In the genomic region with DNA sequence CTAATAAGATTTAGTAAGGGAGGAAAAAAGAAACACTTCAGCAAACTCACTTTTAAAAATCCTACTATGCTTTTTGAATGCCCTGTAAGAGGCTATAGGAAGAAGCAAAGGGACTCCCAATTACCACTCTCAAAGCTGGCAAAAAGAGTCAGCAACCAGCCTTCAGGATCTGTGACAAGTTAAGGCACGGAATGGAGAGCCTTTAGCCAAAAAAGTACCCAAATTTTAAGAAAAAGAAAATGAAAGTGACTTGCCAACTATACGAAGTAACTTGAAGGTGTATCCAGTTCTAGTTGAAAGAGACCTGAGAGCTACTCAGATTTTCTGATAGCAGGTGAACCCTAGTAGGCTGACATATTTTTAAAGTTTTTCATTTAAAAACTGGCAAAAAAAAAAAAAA, we compare ENCODE assay signal across 9 mouse cellular contexts. TPM values are rescaled to one million over a fixed set of nuclear protein-coding genes. Genes with fewer than 3 reads are reported as not detected.
A peak's percentile ranks its signal among the peaks of the same experiment; 100 is the strongest.
DNase-seq lines count a peak whose midpoint lies in the region; ATAC-seq and TF ChIP-seq lines count a peak whose summit lies in the region.
"Had no signal": no experiment of that assay in that cellular context is flagged by ENCODE, and none has a peak within 500 bp of the region (broad histone marks: within the 10 kb centered on the region; RNA-seq: fewer than 3 reads in every experiment).

No protein-coding gene starts in this region.

- 32% methylated on average over 2 of the region's 2 CpGs for whole genome bisulfite sequencing in liver, embryonic 12.5 days (ENCODE audit: insufficient replicate concordance)

- no peaks in the 10 kb centered on the region for H3K27me3 ChIP-seq in liver, embryonic 12.5 days (replicated peaks)

- intact Hi-C loops in gastrocnemius, adult 2 months (cut with DNase I): loop anchor here (5.0 kb wide), 2 partner anchors 87 to 243 kb away; no protein-coding TSS in a partner anchor

- H3K27ac ChIP-seq in gastrocnemius, adult 2 months: peak overlapping the region; percentile 96
- H3K27ac ChIP-seq in liver, embryonic 12.5 days: no peak overlapping the region

- no peak for ATAC-seq in liver, embryonic 12.5 days
- no peak for ATAC-seq in monocyte, adult 5-6 weeks (replicated peaks; ENCODE audit: insufficient number of reproducible peaks, low FRiP score, low TSS enrichment, poor library complexity, severe bottlenecking)

- no peak for TF ChIP-seq CTCF in gastrocnemius, adult 2 months (IDR thresholded peaks at IDR 0.05)

- H3K9ac ChIP-seq in liver, embryonic 12.5 days: peak overlapping the region; percentile 90

- H3K4me1 ChIP-seq in liver, embryonic 12.5 days: peaks cover 67% of the 10 kb centered on the region

- no peaks in the 10 kb centered on the region for H3K36me3 ChIP-seq in liver, embryonic 12.5 days

- H3K9me3 ChIP-seq in liver, embryonic 12.5 days (replicated peaks): no peaks in the 10 kb centered on the region

- peak overlapping the region; percentile 91 for H3K4me3 ChIP-seq in gastrocnemius, adult 2 months
- peak overlapping the region; percentile 81 for H3K4me3 ChIP-seq in liver, embryonic 12.5 days

- DNase-seq in gastrocnemius, adult 2 months: no peak
- no peak for DNase-seq in gastrocnemius, postnatal 25 days
- DNase-seq in thymus, postnatal 0 days (ENCODE audit: low spot score): peak; percentile 7
- DNase-seq in thymus, postnatal 14 days: no peak
- DNase-seq in testis, postnatal 14 days (ENCODE audit: low spot score): no peak
- DNase-seq in cerebellum, adult 11-12 months: no peak
- DNase-seq: lung, postnatal 14 days had no signal

- H3K4me2 ChIP-seq in liver, embryonic 12.5 days: peak overlapping the region; percentile 95

RNA-seq across cellular contexts. Expression of a gene that starts 1.6 kb away (rescaled TPM):
- total RNA-seq in gastrocnemius, adult 2 months (2021): 10 to 100 TPM; 24.4 to 25.6 TPM
- 10 to 100 TPM; 22.7 to 24.6 TPM for total RNA-seq in gastrocnemius, postnatal 25 days (2021)
- polyA plus RNA-seq in thymus, postnatal 0 days (2015; fragmentation: Nextera tagmentation; extraction: Ambion mirVana): 21.0 and 26.7 TPM in 2 replicates
- polyA plus RNA-seq in liver, embryonic 12.5 days (2016; fragmentation: Nextera tagmentation; extraction: Ambion mirVana): 11.2 and 11.5 TPM in 2 replicates
- 67.0 to 106 TPM (median 73.5 TPM) in 3 replicates for total RNA-seq in monocyte, adult 5-6 weeks (2017)
